Mouse (Mus musculus) T-helper 1 cell (primary cell): ENCODE measurements around the gene Gvin1.
"Not testable (repeated sequence)": the region's sequence is repeated elsewhere in the genome, so short reads cannot be mapped to it uniquely, and the experiment has no call there.

Source experiments
- in situ Hi-C: fragments of 300-600 bp; cut with MboI, MseI; formaldehyde crosslinking; loops from one replicate; pipeline ENCODE4 v1.15.1; 2025; ENCODE audit warnings: high pct_unique_total_duplicates

Gvin1 gene

GRCm38 (mm10) chr7:106215177-106215576 lies at the start of gene Gvin1:
TSS of gene Gvin1 (minus strand) at chr7:106215326.
- in situ Hi-C loops: loop anchor here (5.0 kb wide), 1 partner anchor 37 kb away; no protein-coding TSS in a partner anchor

GRCm38 (mm10) chr7:106251844-106252517 lies 36.9 kb upstream of the Gvin1 start:
- in situ Hi-C loops: loop anchor here (5.0 to 25.0 kb wide), 2 partner anchors 35 to 90 kb away; partner anchors contain the start of gene Gvin1

GRCm38 (mm10) chr7:106248922-106249321 lies 33.8 kb upstream of the Gvin1 start:
- in situ Hi-C loops: loop anchor here (10.0 kb wide), 2 partner anchors 46 to 214 kb away; no protein-coding TSS in a partner anchor

GRCm38 (mm10) chr7:106248245-106248644 lies 33.1 kb upstream of the Gvin1 start:
- in situ Hi-C loops: loop anchor here (10.0 kb wide), 2 partner anchors 47 to 213 kb away; no protein-coding TSS in a partner anchor

- in situ Hi-C loops: loop anchor here (10.0 kb wide), 2 partner anchors 49 to 211 kb away; no protein-coding TSS in a partner anchor
Observed at GRCm38 (mm10) chr7:106245601-106246000, 30.5 kb upstream of the Gvin1 start.

- in situ Hi-C loops: loop anchor here (10.0 kb wide), 2 partner anchors 54 to 206 kb away; no protein-coding TSS in a partner anchor
Observed at GRCm38 (mm10) chr7:106240484-106241275, 25.6 kb upstream of the Gvin1 start.

GRCm38 (mm10) chr7:106237192-106237465 lies 22.0 kb upstream of the Gvin1 start:
- in situ Hi-C loops: loop anchor here (5.0 kb wide), 1 partner anchor 265 kb away; no protein-coding TSS in a partner anchor

- in situ Hi-C loops: loop anchor here (5.0 kb wide), 1 partner anchor 264 kb away; no protein-coding TSS in a partner anchor
Observed at GRCm38 (mm10) chr7:106236327-106237191, 21.4 kb upstream of the Gvin1 start.

GRCm38 (mm10) chr7:106235596-106235995 lies 20.5 kb upstream of the Gvin1 start:
- in situ Hi-C loops: loop anchor here (5.0 kb wide), 1 partner anchor 263 kb away; no protein-coding TSS in a partner anchor

- in situ Hi-C loops: loop anchor here (5.0 kb wide), 1 partner anchor 36 kb away; no protein-coding TSS in a partner anchor
Observed at GRCm38 (mm10) chr7:106215910-106216309, 784 bp upstream of the Gvin1 start.

GRCm38 (mm10) chr7:106213770-106214169 lies 1.4 kb downstream of the Gvin1 start:
- in situ Hi-C loops: not testable (repeated sequence)

- in situ Hi-C loops: not testable (repeated sequence)
Observed at GRCm38 (mm10) chr7:106206630-106207029, 8.5 kb downstream of the Gvin1 start.

- in situ Hi-C loops: not testable (repeated sequence)
Observed at GRCm38 (mm10) chr7:106177065-106177464, 38.1 kb downstream of the Gvin1 start.

GRCm38 (mm10) chr7:106145013-106145754 lies 69.9 kb downstream of the Gvin1 start:
- in situ Hi-C loops: loop anchor here (10.0 kb wide), 1 partner anchor 270 kb away; no protein-coding TSS in a partner anchor

- in situ Hi-C loops: loop anchor here (10.0 kb wide), 1 partner anchor 267 kb away; no protein-coding TSS in a partner anchor
Observed at GRCm38 (mm10) chr7:106141128-106141895, 73.8 kb downstream of the Gvin1 start.

- in situ Hi-C loops: not testable (repeated sequence)
Observed at GRCm38 (mm10) chr7:106117090-106117948, 97.8 kb downstream of the Gvin1 start.
